Mouse (Mus musculus): Measurements from ENCODE around the gene Smarcd3. TPM values are rescaled to one million over a fixed set of nuclear protein-coding genes. Genes with fewer than 3 reads are reported as not detected.

Smarcd3 gene
- polyA plus RNA-seq, 1 experiment = 87.6 TPM

- Histone ChIP-seq H3K4me3 (ENCODE audit: insufficient read depth, poor library complexity, severe bottlenecking) (no peak overlapping the region), H3K36me3 (ENCODE audit: control insufficient read depth, insufficient read depth) (no peaks in the 10 kb centered on the region), H3K27me3 (ENCODE audit: control insufficient read depth, insufficient read depth, insufficient read length) (no peaks in the 10 kb centered on the region), H3ac (ENCODE audit: control insufficient read depth, insufficient read length, low read depth) (no peak overlapping the region), H3K79me2 (ENCODE audit: control insufficient read depth, insufficient read depth) (no peaks in the 10 kb centered on the region), H3K79me3 (ENCODE audit: low read depth) (no peaks in the 10 kb centered on the region)
- TF ChIP-seq USF1 (IDR thresholded peaks at IDR 0.05; ENCODE audit: low read depth) (no peak), CEBPB (IDR thresholded peaks at IDR 0.05; ENCODE audit: low read depth) (no peak)
These were observed 5.5 kb upstream of the Smarcd3 start for GRCm38 (mm10) chr5:24629712-24630111.

DNA sequence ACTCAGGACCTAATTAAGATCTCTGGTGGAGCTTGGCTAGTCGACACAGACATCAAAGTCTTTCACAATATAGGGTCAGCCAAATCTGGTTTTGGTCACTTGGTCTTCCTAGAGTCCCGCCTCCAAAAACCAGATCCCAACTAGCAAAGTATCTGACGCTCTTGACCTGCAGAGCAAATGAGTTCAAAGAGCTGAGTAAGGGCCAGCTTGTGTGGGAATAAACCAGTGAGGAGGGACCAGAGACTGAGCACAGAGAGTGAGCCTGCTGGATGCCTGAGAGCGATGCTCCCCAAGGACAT, 560 bp upstream of the Smarcd3 start:
- H3K4me3 ChIP-seq (ENCODE audit: insufficient read depth, poor library complexity, severe bottlenecking) = no peak overlapping the region
- H3K36me3 ChIP-seq (ENCODE audit: control insufficient read depth, insufficient read depth) = no peaks in the 10 kb centered on the region
- H3K79me2 ChIP-seq (ENCODE audit: control insufficient read depth, insufficient read depth) = no peaks in the 10 kb centered on the region
- no peak for TF ChIP-seq MAX (IDR thresholded peaks at IDR 0.05)
- TF ChIP-seq MYOG (IDR thresholded peaks at IDR 0.05; ENCODE audit: control insufficient read depth, extremely low read depth, insufficient read length) = no peak
- TF ChIP-seq MYOD1 (IDR thresholded peaks at IDR 0.05; ENCODE audit: control insufficient read depth, insufficient read length, low read depth) = no peak
- TF ChIP-seq CEBPB (IDR thresholded peaks at IDR 0.05; ENCODE audit: low read depth) = no peak
- no peak for TF ChIP-seq USF1 (IDR thresholded peaks at IDR 0.05; ENCODE audit: low read depth)
- no peak for TF ChIP-seq CTCF (IDR thresholded peaks at IDR 0.05; ENCODE audit: control insufficient read depth, insufficient read depth, insufficient read length)
- no peak for TF ChIP-seq FOSL1 (IDR thresholded peaks at IDR 0.05; ENCODE audit: insufficient read depth, low read length, poor library complexity, severe bottlenecking)
- H3K27me3 ChIP-seq (ENCODE audit: control insufficient read depth, insufficient read depth, insufficient read length) = peaks cover 19% of the 10 kb centered on the region
- H3K79me3 ChIP-seq (ENCODE audit: low read depth) = no peaks in the 10 kb centered on the region
- H3ac ChIP-seq (ENCODE audit: control insufficient read depth, insufficient read length, low read depth) = no peak overlapping the region

DNA sequence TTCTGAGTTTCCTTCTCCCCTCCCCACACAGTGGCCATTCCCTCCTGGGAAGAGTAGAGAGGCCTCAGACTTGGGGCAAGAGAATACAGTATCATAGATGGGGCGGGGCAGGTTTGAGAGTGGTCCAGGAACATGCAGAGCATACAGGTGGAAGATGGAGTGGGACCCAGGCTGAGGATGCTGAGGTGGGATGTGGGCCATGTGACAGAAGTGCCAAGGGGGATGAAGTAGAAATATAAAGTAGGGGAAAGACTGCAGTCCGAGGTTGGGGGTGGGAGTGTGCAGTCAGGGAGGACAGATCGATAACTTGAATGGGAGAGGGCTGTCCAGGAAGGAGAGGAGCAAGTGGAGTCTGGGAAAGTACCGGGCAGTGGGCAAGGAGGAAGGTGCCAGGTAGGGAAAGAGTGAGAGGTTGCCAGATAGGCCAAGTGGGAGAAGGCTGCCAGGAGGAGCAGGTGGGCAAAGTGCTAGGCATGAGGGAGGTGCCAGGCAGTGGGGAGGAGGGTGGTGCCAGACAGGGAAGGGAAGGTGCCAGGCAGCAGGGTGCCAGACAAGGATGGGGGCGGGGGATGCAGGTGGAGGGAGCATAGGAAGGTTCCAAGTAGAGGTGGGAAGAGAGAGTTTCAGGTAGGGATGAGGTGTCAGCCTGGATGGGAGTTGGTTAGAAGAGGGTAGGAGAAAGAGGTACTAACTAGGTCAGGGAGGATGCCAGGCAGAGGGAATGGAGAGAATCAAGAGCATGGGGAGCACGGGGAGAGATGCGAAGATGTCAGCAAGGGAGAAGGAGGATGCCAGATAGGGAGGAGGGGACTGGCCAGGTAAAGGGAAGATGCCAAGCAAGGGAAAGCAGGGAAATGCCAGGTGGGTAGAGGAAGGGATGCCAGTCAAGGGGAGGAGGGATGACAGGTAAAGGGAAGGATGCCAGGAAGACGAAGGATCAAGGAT, 898 bp downstream of the Smarcd3 start:
- Histone ChIP-seq H3K79me3 (ENCODE audit: low read depth) (no peaks in the 10 kb centered on the region), H3K79me2 (ENCODE audit: control insufficient read depth, insufficient read depth) (no peaks in the 10 kb centered on the region), H3K36me3 (ENCODE audit: control insufficient read depth, insufficient read depth) (no peaks in the 10 kb centered on the region), H3ac (ENCODE audit: control insufficient read depth, insufficient read length, low read depth) (no peak overlapping the region), H3K27me3 (ENCODE audit: control insufficient read depth, insufficient read depth, insufficient read length) (peaks cover 19% of the 10 kb centered on the region), H3K4me3 (ENCODE audit: insufficient read depth, poor library complexity, severe bottlenecking) (no peak overlapping the region)
- TF ChIP-seq MAX (IDR thresholded peaks at IDR 0.05) = no peak
- TF ChIP-seq CTCF (IDR thresholded peaks at IDR 0.05; ENCODE audit: control insufficient read depth, insufficient read depth, insufficient read length) = no peak
- TF ChIP-seq CEBPB (IDR thresholded peaks at IDR 0.05; ENCODE audit: low read depth) = no peak

GRCm38 (mm10) chr5:24622386-24623040, 1.7 kb downstream of the Smarcd3 start:
- TF ChIP-seq CEBPB (IDR thresholded peaks at IDR 0.05; ENCODE audit: low read depth) = no peak
- no peak for TF ChIP-seq MYOD1 (IDR thresholded peaks at IDR 0.05; ENCODE audit: control insufficient read depth, insufficient read length, low read depth)
- H3K4me3 ChIP-seq (ENCODE audit: insufficient read depth, poor library complexity, severe bottlenecking) = no peak overlapping the region
- peaks cover 19% of the 10 kb centered on the region for H3K27me3 ChIP-seq (ENCODE audit: control insufficient read depth, insufficient read depth, insufficient read length)
- H3ac ChIP-seq (ENCODE audit: control insufficient read depth, insufficient read length, low read depth) = no peak overlapping the region
- H3K79me3 ChIP-seq (ENCODE audit: low read depth) = no peaks in the 10 kb centered on the region
- H3K79me2 ChIP-seq (ENCODE audit: control insufficient read depth, insufficient read depth) = no peaks in the 10 kb centered on the region
- H3K36me3 ChIP-seq (ENCODE audit: control insufficient read depth, insufficient read depth) = no peaks in the 10 kb centered on the region

DNA sequence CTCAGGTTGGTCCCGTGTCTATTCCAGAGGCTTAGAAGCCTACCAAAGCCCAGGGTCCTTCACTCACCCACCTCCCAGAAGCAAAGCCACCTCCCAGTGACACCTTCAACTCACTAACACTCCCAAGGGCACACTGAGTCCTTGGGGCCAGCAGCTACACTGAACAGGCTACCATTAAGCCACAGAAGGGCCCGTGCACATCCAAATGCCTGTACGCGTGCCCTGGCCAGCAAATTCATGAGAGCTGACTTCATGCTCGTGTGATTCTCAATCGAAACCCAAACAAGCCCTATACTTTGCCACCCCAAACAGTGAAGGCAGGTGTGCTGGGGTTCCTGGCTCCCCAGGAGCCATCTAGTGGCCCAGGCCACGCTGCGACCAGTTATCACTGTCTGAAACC, 3.6 kb downstream of the Smarcd3 start:
- H3K79me2 ChIP-seq (ENCODE audit: control insufficient read depth, insufficient read depth) = no peaks in the 10 kb centered on the region
- no peak overlapping the region for H3ac ChIP-seq (ENCODE audit: control insufficient read depth, insufficient read length, low read depth)
- no peak for TF ChIP-seq MYOG (IDR thresholded peaks at IDR 0.05; ENCODE audit: control insufficient read depth, extremely low read depth, insufficient read length)
- H3K27me3 ChIP-seq (ENCODE audit: control insufficient read depth, insufficient read depth, insufficient read length) = peaks cover 19% of the 10 kb centered on the region
- H3K36me3 ChIP-seq (ENCODE audit: control insufficient read depth, insufficient read depth) = no peaks in the 10 kb centered on the region
- H3K79me3 ChIP-seq (ENCODE audit: low read depth) = no peaks in the 10 kb centered on the region
- H3K4me3 ChIP-seq (ENCODE audit: insufficient read depth, poor library complexity, severe bottlenecking) = no peak overlapping the region

GRCm38 (mm10) chr5:24620116-24620515, 4.1 kb downstream of the Smarcd3 start:
- Histone ChIP-seq H3K27me3 (ENCODE audit: control insufficient read depth, insufficient read depth, insufficient read length) (peaks cover 19% of the 10 kb centered on the region), H3K4me3 (ENCODE audit: insufficient read depth, poor library complexity, severe bottlenecking) (no peak overlapping the region), H3K36me3 (ENCODE audit: control insufficient read depth, insufficient read depth) (no peaks in the 10 kb centered on the region), H3K79me3 (ENCODE audit: low read depth) (no peaks in the 10 kb centered on the region), H3K79me2 (ENCODE audit: control insufficient read depth, insufficient read depth) (no peaks in the 10 kb centered on the region), H3ac (ENCODE audit: control insufficient read depth, insufficient read length, low read depth) (no peak overlapping the region)
- TF ChIP-seq FOSL1 (IDR thresholded peaks at IDR 0.05; ENCODE audit: insufficient read depth, low read length, poor library complexity, severe bottlenecking) (no peak), MYOG (IDR thresholded peaks at IDR 0.05; ENCODE audit: control insufficient read depth, extremely low read depth, insufficient read length) (no peak), MYOD1 (IDR thresholded peaks at IDR 0.05; ENCODE audit: control insufficient read depth, insufficient read length, low read depth) (no peak), CEBPB (IDR thresholded peaks at IDR 0.05; ENCODE audit: low read depth) (no peak), MAX (IDR thresholded peaks at IDR 0.05) (no peak)

Data from C2C12 (cell line).